Comparison of ENCODE assay signal across 27 mouse cellular contexts in the genomic region with DNA sequence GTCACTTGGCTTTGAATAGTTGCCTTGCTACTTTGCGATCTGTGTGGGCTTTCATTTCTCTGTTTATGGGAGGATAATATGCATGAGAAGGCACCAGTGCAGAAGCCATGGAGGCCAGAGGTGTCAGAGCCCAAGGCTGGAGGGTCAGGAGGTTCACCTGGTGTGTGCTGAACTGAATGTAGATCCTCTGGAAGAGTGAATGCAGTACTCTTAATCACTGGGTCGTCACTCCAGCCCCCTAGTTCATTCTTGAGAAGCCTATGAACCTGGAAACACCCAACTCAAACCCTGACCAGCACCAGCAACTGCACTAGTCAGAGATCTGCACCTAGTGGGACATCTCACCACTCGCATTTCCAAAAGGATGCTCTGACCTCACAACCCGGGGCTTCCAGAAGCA.
"Had no signal": no experiment of that assay in that cellular context is flagged by ENCODE, and none has a peak within 500 bp of the region (broad histone marks: within the 10 kb centered on the region; RNA-seq: fewer than 3 reads in every experiment).

No protein-coding gene starts in this region.

- H3K9me3 ChIP-seq: embryonic facial prominence, embryonic 12.5 days; embryonic facial prominence, embryonic 13.5 days; embryonic facial prominence, embryonic 15.5 days; forebrain, embryonic 12.5 days; forebrain, embryonic 13.5 days; forebrain, embryonic 15.5 days; heart, embryonic 10.5 days had no signal

- H3K4me3 ChIP-seq: embryonic facial prominence, embryonic 10.5 days; embryonic facial prominence, embryonic 12.5 days; embryonic facial prominence, embryonic 13.5 days; embryonic facial prominence, embryonic 15.5 days; erythroblast, embryonic 14.5 days; forebrain, embryonic 10.5 days; forebrain, embryonic 12.5 days; forebrain, embryonic 13.5 days; forebrain, embryonic 15.5 days; heart, adult 2 months; heart, embryonic 10.5 days had no signal

- H3K4me1 ChIP-seq: embryonic facial prominence, embryonic 10.5 days; embryonic facial prominence, embryonic 12.5 days; embryonic facial prominence, embryonic 13.5 days; embryonic facial prominence, embryonic 15.5 days; forebrain, embryonic 10.5 days; forebrain, embryonic 12.5 days; forebrain, embryonic 13.5 days; forebrain, embryonic 15.5 days; heart, embryonic 10.5 days had no signal

- DNase-seq: cerebellum, adult 2 months; cerebellum, adult 8-10 months; cerebellum, adult 9-10 months; cerebellum, adult 9-11 months; cerebellum, postnatal 10 days; cerebellum, postnatal 14 days; cerebellum, postnatal 25 days; cerebellum, postnatal 36 days; embryo, embryonic 11 days; forebrain, postnatal 0 days; gastrocnemius, postnatal 10 days; gastrocnemius, postnatal 14 days; gastrocnemius, postnatal 36 days; heart, adult 18-20 months; heart, adult 2 months had no signal

- H3K9ac ChIP-seq: embryonic facial prominence, embryonic 12.5 days; embryonic facial prominence, embryonic 13.5 days; embryonic facial prominence, embryonic 15.5 days; forebrain, embryonic 12.5 days; forebrain, embryonic 13.5 days; forebrain, embryonic 15.5 days; forebrain, postnatal 0 days had no signal

- H3K4me2 ChIP-seq: embryonic facial prominence, embryonic 12.5 days; embryonic facial prominence, embryonic 13.5 days; embryonic facial prominence, embryonic 15.5 days; forebrain, embryonic 12.5 days; forebrain, embryonic 13.5 days; forebrain, embryonic 15.5 days had no signal

- H3K27ac ChIP-seq: embryonic facial prominence, embryonic 10.5 days; embryonic facial prominence, embryonic 12.5 days; embryonic facial prominence, embryonic 13.5 days; embryonic facial prominence, embryonic 15.5 days; forebrain, embryonic 10.5 days; forebrain, embryonic 12.5 days; forebrain, embryonic 13.5 days; forebrain, embryonic 15.5 days; heart, adult 2 months; heart, embryonic 10.5 days had no signal

- ATAC-seq: forebrain, embryonic 13.5 days; forebrain, embryonic 14.5 days; forebrain, embryonic 16.5 days; forebrain, postnatal 0 days had no signal

- H3K27me3 ChIP-seq: embryonic facial prominence, embryonic 12.5 days; embryonic facial prominence, embryonic 13.5 days; embryonic facial prominence, embryonic 15.5 days; forebrain, embryonic 12.5 days; forebrain, embryonic 13.5 days; forebrain, embryonic 15.5 days had no signal
